Mouse (Mus musculus): Measurements from ENCODE around the gene Krt33a. TPM values are rescaled to one million over a fixed set of nuclear protein-coding genes. Genes with fewer than 3 reads are reported as not detected.

The Krt33a gene
- polyA plus RNA-seq (2015; fragmentation: Nextera tagmentation; extraction: Ambion mirVana) = not detected in 2 replicates

GRCm38 (mm10) chr11:100016112-100016511 is at the start of gene Krt33a:
Gene Krt33a, minus strand, starts transcription at chr11:100016212.
- H3K9ac ChIP-seq = no peak within 1 kb of the TSS
- H3K36me3 ChIP-seq = no peaks in the 10 kb centered on the region
- no peak within 1 kb of the TSS for H3K4me3 ChIP-seq
- no peaks in the 10 kb centered on the region for H3K4me1 ChIP-seq (replicated peaks)
- WGBS = 68% methylated on average over 4 of the region's 4 CpGs
- ATAC-seq (ENCODE audit: low read depth) = no peak
- no peak within 1 kb of the TSS for H3K27ac ChIP-seq (replicated peaks)
- no peak within 1 kb of the TSS for H3K4me2 ChIP-seq
- H3K27me3 ChIP-seq = no peaks in the 10 kb centered on the region
- no peaks in the 10 kb centered on the region for H3K9me3 ChIP-seq

GRCm38 (mm10) chr11:100058875-100059274 is 42.9 kb upstream of the Krt33a start:
- no peak for ATAC-seq (ENCODE audit: low read depth)
- Histone ChIP-seq H3K4me2 (no peak overlapping the region), H3K27ac (replicated peaks) (no peak overlapping the region), H3K36me3 (no peaks in the 10 kb centered on the region), H3K4me1 (replicated peaks) (no peaks in the 10 kb centered on the region), H3K9ac (no peak overlapping the region), H3K9me3 (no peaks in the 10 kb centered on the region), H3K4me3 (no peak overlapping the region), H3K27me3 (no peaks in the 10 kb centered on the region)
- WGBS = 74% methylated on average over 8 of the region's 8 CpGs

- no peak for ATAC-seq (ENCODE audit: low read depth)
- no peaks in the 10 kb centered on the region for H3K27me3 ChIP-seq
- H3K4me2 ChIP-seq = no peak overlapping the region
- H3K9ac ChIP-seq = no peak overlapping the region
- H3K9me3 ChIP-seq = no peaks in the 10 kb centered on the region
- no peak overlapping the region for H3K27ac ChIP-seq (replicated peaks)
- no peak overlapping the region for H3K4me3 ChIP-seq
- 80% methylated on average over 9 of the region's 9 CpGs for WGBS
- no peaks in the 10 kb centered on the region for H3K4me1 ChIP-seq (replicated peaks)
- H3K36me3 ChIP-seq = no peaks in the 10 kb centered on the region
Observed at GRCm38 (mm10) chr11:100055686-100056655, 40.0 kb upstream of the Krt33a start.

GRCm38 (mm10) chr11:100050451-100050850 is 34.4 kb upstream of the Krt33a start, which contains the start of gene Krt31:
Gene Krt31, minus strand, starts transcription at chr11:100050551.
- ATAC-seq (ENCODE audit: low read depth) = no peak
- no peak within 1 kb of the TSS for H3K27ac ChIP-seq (replicated peaks)
- 89% methylated on average over 3 of the region's 3 CpGs for WGBS
- H3K27me3 ChIP-seq = no peaks in the 10 kb centered on the region
- H3K4me3 ChIP-seq = no peak within 1 kb of the TSS
- no peak within 1 kb of the TSS for H3K4me2 ChIP-seq
- no peaks in the 10 kb centered on the region for H3K4me1 ChIP-seq (replicated peaks)
- no peak within 1 kb of the TSS for H3K9ac ChIP-seq
- no peaks in the 10 kb centered on the region for H3K36me3 ChIP-seq
- no peaks in the 10 kb centered on the region for H3K9me3 ChIP-seq

GRCm38 (mm10) chr11:100047193-100047592 is 31.2 kb upstream of the Krt33a start:
- Histone ChIP-seq H3K9me3 (no peaks in the 10 kb centered on the region), H3K4me1 (replicated peaks) (no peaks in the 10 kb centered on the region), H3K9ac (no peak overlapping the region), H3K27me3 (no peaks in the 10 kb centered on the region), H3K4me3 (no peak overlapping the region), H3K36me3 (no peaks in the 10 kb centered on the region), H3K4me2 (no peak overlapping the region), H3K27ac (replicated peaks) (no peak overlapping the region)
- no peak for ATAC-seq (ENCODE audit: low read depth)
- 87% methylated on average over 2 of the region's 2 CpGs for WGBS

GRCm38 (mm10) chr11:100046303-100046866 is 30.4 kb upstream of the Krt33a start:
- Histone ChIP-seq H3K4me3 (no peak overlapping the region), H3K36me3 (no peaks in the 10 kb centered on the region), H3K9ac (no peak overlapping the region), H3K4me1 (replicated peaks) (no peaks in the 10 kb centered on the region), H3K27me3 (no peaks in the 10 kb centered on the region), H3K27ac (replicated peaks) (no peak overlapping the region), H3K4me2 (no peak overlapping the region), H3K9me3 (no peaks in the 10 kb centered on the region)
- no peak for ATAC-seq (ENCODE audit: low read depth)
- 86% methylated on average over 6 of the region's 6 CpGs for WGBS

GRCm38 (mm10) chr11:100041454-100041853 is 25.4 kb upstream of the Krt33a start, which contains the start of gene Krt34:
Gene Krt34, minus strand, starts transcription at chr11:100041554.
- Histone ChIP-seq H3K36me3 (no peaks in the 10 kb centered on the region), H3K4me3 (no peak within 1 kb of the TSS), H3K4me1 (replicated peaks) (no peaks in the 10 kb centered on the region), H3K4me2 (no peak within 1 kb of the TSS), H3K27ac (replicated peaks) (no peak within 1 kb of the TSS), H3K27me3 (no peaks in the 10 kb centered on the region), H3K9ac (no peak within 1 kb of the TSS), H3K9me3 (no peaks in the 10 kb centered on the region)
- 88% methylated on average over 6 of the region's 6 CpGs for WGBS
- ATAC-seq (ENCODE audit: low read depth) = no peak

GRCm38 (mm10) chr11:100029768-100030167 is 13.8 kb upstream of the Krt33a start, which contains the start of gene Krt33b:
Gene Krt33b, minus strand, starts transcription at chr11:100029868.
- 92% methylated on average over 6 of the region's 6 CpGs for WGBS
- H3K4me2 ChIP-seq = no peak within 1 kb of the TSS
- no peaks in the 10 kb centered on the region for H3K36me3 ChIP-seq
- no peaks in the 10 kb centered on the region for H3K27me3 ChIP-seq
- no peak within 1 kb of the TSS for H3K27ac ChIP-seq (replicated peaks)
- no peak within 1 kb of the TSS for H3K9ac ChIP-seq
- no peak for ATAC-seq (ENCODE audit: low read depth)
- H3K4me1 ChIP-seq (replicated peaks) = no peaks in the 10 kb centered on the region
- no peaks in the 10 kb centered on the region for H3K9me3 ChIP-seq
- H3K4me3 ChIP-seq = no peak within 1 kb of the TSS

GRCm38 (mm10) chr11:100021438-100021837 is 5.4 kb upstream of the Krt33a start:
- no peak for ATAC-seq (ENCODE audit: low read depth)
- no peak overlapping the region for H3K4me2 ChIP-seq
- WGBS = 74% methylated on average over 5 of the region's 5 CpGs
- no peaks in the 10 kb centered on the region for H3K9me3 ChIP-seq
- no peak overlapping the region for H3K4me3 ChIP-seq
- no peaks in the 10 kb centered on the region for H3K36me3 ChIP-seq
- no peaks in the 10 kb centered on the region for H3K27me3 ChIP-seq
- H3K9ac ChIP-seq = no peak overlapping the region
- H3K27ac ChIP-seq (replicated peaks) = no peak overlapping the region
- H3K4me1 ChIP-seq (replicated peaks) = no peaks in the 10 kb centered on the region

GRCm38 (mm10) chr11:100019466-100019865 is 3.5 kb upstream of the Krt33a start:
- Histone ChIP-seq H3K9ac (no peak overlapping the region), H3K4me3 (no peak overlapping the region), H3K36me3 (no peaks in the 10 kb centered on the region), H3K9me3 (no peaks in the 10 kb centered on the region), H3K27ac (replicated peaks) (no peak overlapping the region), H3K4me2 (no peak overlapping the region), H3K4me1 (replicated peaks) (no peaks in the 10 kb centered on the region), H3K27me3 (no peaks in the 10 kb centered on the region)
- WGBS = 88% methylated on average over 1 of the region's 1 CpGs
- ATAC-seq (ENCODE audit: low read depth) = no peak

GRCm38 (mm10) chr11:100013691-100014171 is 2.3 kb downstream of the Krt33a start:
- Histone ChIP-seq H3K4me1 (replicated peaks) (no peaks in the 10 kb centered on the region), H3K4me2 (no peak overlapping the region), H3K36me3 (no peaks in the 10 kb centered on the region), H3K27me3 (no peaks in the 10 kb centered on the region), H3K27ac (replicated peaks) (no peak overlapping the region), H3K9me3 (no peaks in the 10 kb centered on the region), H3K4me3 (no peak overlapping the region), H3K9ac (no peak overlapping the region)
- WGBS = 88% methylated on average over 4 of the region's 4 CpGs
- no peak for ATAC-seq (ENCODE audit: low read depth)

GRCm38 (mm10) chr11:100010682-100011081 is 5.3 kb downstream of the Krt33a start:
- H3K27me3 ChIP-seq = no peaks in the 10 kb centered on the region
- H3K9me3 ChIP-seq = no peaks in the 10 kb centered on the region
- H3K27ac ChIP-seq (replicated peaks) = no peak overlapping the region
- ATAC-seq (ENCODE audit: low read depth) = no peak
- H3K4me1 ChIP-seq (replicated peaks) = no peaks in the 10 kb centered on the region
- no peak overlapping the region for H3K4me3 ChIP-seq
- 85% methylated on average over 5 of the region's 5 CpGs for WGBS
- no peaks in the 10 kb centered on the region for H3K36me3 ChIP-seq
- no peak overlapping the region for H3K4me2 ChIP-seq
- H3K9ac ChIP-seq = no peak overlapping the region
